Mouse (Mus musculus) CH12.LX (cell line): ENCODE results near the gene Pcdh17. TPM values are rescaled to one million over a fixed set of nuclear protein-coding genes. Genes with fewer than 3 reads are reported as not detected.

ENCODE experiments used
- DNase-seq: peaks from one replicate; pipeline ENCODE4 v3.0.0-alpha.2; 2013; ENCODE audit errors: extremely low read depth
- H3K27ac ChIP-seq: 2 replicates; pipeline ENCODE4 v1.5.1; 2012; ENCODE audit warnings: low read depth, mild to moderate bottlenecking, control low read depth, moderate library complexity; ENCODE audit not compliant: insufficient read depth
- H3K27me3 ChIP-seq: replicated peaks from 2 replicates; pipeline ENCODE3; 2012; ENCODE audit warnings: inconsistent platforms
- H3K36me3 ChIP-seq, 2 experiments: replicated peaks in 1 of 2; 2 replicates each; pipeline versions ENCODE3 to v1.6.1; 2012; ENCODE audit warnings: inconsistent platforms in 1 of 2, low read length in 1 of 2, mild to moderate bottlenecking in 1 of 2, mixed read lengths in 1 of 2, moderate library complexity in 1 of 2; ENCODE audit not compliant: control insufficient read depth in 1 of 2, insufficient read depth in 1 of 2
- H3K4me1 ChIP-seq, 2 experiments: 2 replicates each; pipeline ENCODE4 v1.6.1; 2012; ENCODE audit warnings: inconsistent platforms in 1 of 2, moderate library complexity in 1 of 2; ENCODE audit not compliant: insufficient read depth in 2 of 2, control insufficient read depth in 1 of 2
- H3K4me2 ChIP-seq: 2 replicates; pipeline ENCODE4 v1.6.1; 2012; ENCODE audit warnings: low read depth, mild to moderate bottlenecking, control low read depth; ENCODE audit not compliant: poor library complexity, insufficient read depth, severe bottlenecking
- H3K4me3 ChIP-seq, 3 experiments: fragments of 150-350 bp in 1 of 3; sonication (generic) in 1 of 3; replicated peaks in 1 of 3; 2 replicates each; pipeline versions ENCODE3 to v1.5.1; 2011 to 2012; ENCODE audit warnings: low read depth in 2 of 3, low read length in 2 of 3, mild to moderate bottlenecking in 2 of 3, moderate library complexity in 2 of 3, control low read depth in 1 of 3, improper control_type of control experiment in 1 of 3, inconsistent platforms in 1 of 3, mixed read lengths in 1 of 3; ENCODE audit not compliant: poor library complexity in 1 of 3
- H3K79me2 ChIP-seq: replicated peaks from 2 replicates; pipeline ENCODE4 v1.6.1; 2012; ENCODE audit warnings: mild to moderate bottlenecking, moderate library complexity; ENCODE audit not compliant: control insufficient read depth, poor library complexity, insufficient read depth, severe bottlenecking; ENCODE audit errors: extremely low read depth
- H3K9ac ChIP-seq: 2 replicates; pipeline ENCODE4 v1.6.1; 2012; ENCODE audit warnings: low read depth, mild to moderate bottlenecking, control low read depth, moderate library complexity; ENCODE audit not compliant: insufficient read depth
- H3K9me3 ChIP-seq: replicated peaks from 2 replicates; pipeline ENCODE3; 2012; ENCODE audit warnings: low read length, inconsistent platforms, mixed read lengths
- BHLHE40 ChIP-seq: IDR thresholded peaks from 2 replicates; pipeline ENCODE4 v1.6.1; 2011; ENCODE audit warnings: mild to moderate bottlenecking, low read depth, low read length, improper control_type of control experiment
- CTCF ChIP-seq, 2 experiments: IDR thresholded peaks in 1 of 2; conservative IDR thresholded peaks in 1 of 2; 2 replicates each; pipeline ENCODE4 v1.5.1; 2011 to 2012; ENCODE audit warnings: low read depth in 2 of 2, low read length in 2 of 2, improper control_type of control experiment in 1 of 2, inconsistent platforms in 1 of 2, mild to moderate bottlenecking in 1 of 2, moderate library complexity in 1 of 2
- E2F4 ChIP-seq: IDR thresholded peaks from 2 replicates; pipeline ENCODE4 v1.6.1; 2011; ENCODE audit warnings: low read depth, low read length, improper control_type of control experiment; ENCODE audit not compliant: insufficient replicate concordance
- EP300 ChIP-seq: IDR thresholded peaks from 2 replicates; pipeline ENCODE4 v1.6.1; 2011; ENCODE audit warnings: low read length, improper control_type of control experiment
- ETS1 ChIP-seq: conservative IDR thresholded peaks from 2 replicates; pipeline ENCODE4 v1.6.1; 2012; ENCODE audit warnings: low read depth, mild to moderate bottlenecking, inconsistent platforms, low read length, improper control_type of control experiment, moderate library complexity
- GABPA ChIP-seq: IDR thresholded peaks from 2 replicates; pipeline ENCODE4 v1.6.1; 2012; ENCODE audit warnings: low read depth, low read length, improper control_type of control experiment, inconsistent platforms; ENCODE audit not compliant: insufficient replicate concordance
- HCFC1 ChIP-seq: IDR thresholded peaks from 2 replicates; pipeline ENCODE4 v1.6.1; 2012; ENCODE audit warnings: low read depth, mild to moderate bottlenecking, inconsistent platforms, low read length, improper control_type of control experiment
- IRF4 ChIP-seq: IDR thresholded peaks from 2 replicates; pipeline ENCODE4 v1.6.1; 2014; ENCODE audit warnings: low read depth, mild to moderate bottlenecking, inconsistent platforms, low read length, improper control_type of control experiment
- JUN ChIP-seq: IDR thresholded peaks from 2 replicates; pipeline ENCODE4 v1.6.1; 2011; ENCODE audit warnings: low read depth, mild to moderate bottlenecking, low read length, improper control_type of control experiment, moderate library complexity; ENCODE audit not compliant: insufficient read depth
- JUND ChIP-seq: conservative IDR thresholded peaks from 2 replicates; pipeline ENCODE4 v1.6.1; 2011; ENCODE audit warnings: low read depth, low read length, improper control_type of control experiment
- KAT2A ChIP-seq: IDR thresholded peaks from 2 replicates; pipeline ENCODE4 v1.6.1; 2012; ENCODE audit warnings: low read length, improper control_type of control experiment, inconsistent platforms; ENCODE audit not compliant: insufficient replicate concordance
- MAFK ChIP-seq: IDR thresholded peaks from 2 replicates; pipeline ENCODE4 v1.6.1; 2011; ENCODE audit warnings: low read length, improper control_type of control experiment; ENCODE audit not compliant: insufficient replicate concordance
- MAZ ChIP-seq: IDR thresholded peaks from 2 replicates; pipeline ENCODE4 v1.6.1; 2012; ENCODE audit warnings: low read depth, mild to moderate bottlenecking, inconsistent platforms, low read length, improper control_type of control experiment, moderate library complexity
- MEF2A ChIP-seq: IDR thresholded peaks from 2 replicates; pipeline ENCODE4 v1.6.1; 2014; ENCODE audit warnings: low read depth, mild to moderate bottlenecking, inconsistent platforms, low read length, improper control_type of control experiment, borderline replicate concordance
- MXI1 ChIP-seq: IDR thresholded peaks from 2 replicates; pipeline ENCODE4 v1.6.1; 2011; ENCODE audit warnings: mild to moderate bottlenecking, low read depth, low read length, improper control_type of control experiment
- MYC ChIP-seq: IDR thresholded peaks from 2 replicates; pipeline ENCODE4 v1.6.1; 2011; ENCODE audit warnings: low read depth, mild to moderate bottlenecking, improper control_type of control experiment, low read length
- NRF1 ChIP-seq: IDR thresholded peaks from 2 replicates; pipeline ENCODE4 v1.6.1; 2014; ENCODE audit warnings: low read depth, mild to moderate bottlenecking, inconsistent platforms, low read length, improper control_type of control experiment, moderate library complexity
- POLR2AphosphoS2 ChIP-seq: IDR thresholded peaks from 2 replicates; pipeline ENCODE4 v1.6.1; 2011; ENCODE audit warnings: low read depth, low read length, improper control_type of control experiment
- RAD21 ChIP-seq: IDR thresholded peaks from 2 replicates; pipeline ENCODE4 v1.6.1; 2011; ENCODE audit warnings: low read depth, mild to moderate bottlenecking, low read length, improper control_type of control experiment, moderate library complexity
- SIN3A ChIP-seq: IDR thresholded peaks from 2 replicates; pipeline ENCODE4 v1.6.1; 2012; ENCODE audit warnings: low read length, improper control_type of control experiment, inconsistent platforms
- TBP ChIP-seq: conservative IDR thresholded peaks from 2 replicates; pipeline ENCODE4 v1.6.1; 2011; ENCODE audit warnings: low read depth, low read length, improper control_type of control experiment
- TCF12 ChIP-seq: IDR thresholded peaks from 2 replicates; pipeline ENCODE4 v1.6.1; 2014; ENCODE audit warnings: low read depth, mild to moderate bottlenecking, inconsistent platforms, low read length, improper control_type of control experiment
- USF2 ChIP-seq: conservative IDR thresholded peaks from 2 replicates; pipeline ENCODE4 v1.6.1; 2011; ENCODE audit warnings: low read depth, low read length, improper control_type of control experiment
- ZC3H11A ChIP-seq: IDR thresholded peaks from 2 replicates; pipeline ENCODE4 v1.6.1; 2012; ENCODE audit warnings: low read depth, mild to moderate bottlenecking, inconsistent platforms, low read length, improper control_type of control experiment
- ZKSCAN1 ChIP-seq: IDR thresholded peaks from 2 replicates; pipeline ENCODE4 v1.6.1; 2012; ENCODE audit warnings: low read depth, inconsistent platforms, low read length, improper control_type of control experiment, borderline replicate concordance
- ZMIZ1 ChIP-seq: IDR thresholded peaks from 2 replicates; pipeline ENCODE4 v1.6.1; 2012; ENCODE audit warnings: low read depth, mild to moderate bottlenecking, inconsistent platforms, low read length, improper control_type of control experiment
- ZNF384 ChIP-seq: IDR thresholded peaks from 2 replicates; pipeline ENCODE4 v1.6.1; 2012; ENCODE audit warnings: low read depth, low read length, improper control_type of control experiment, inconsistent platforms
- dilution Hi-C: fragments of 300-500 bp; cut with MboI; formaldehyde crosslinking; loops from 2 replicates; pipeline ENCODE4 v1.14.3; 2020; ENCODE audit warnings: low sequenced_read_pairs; ENCODE audit not compliant: extremely low pct_unique_long_range_greater_than_20kb, extremely low pct_ligation_motif_present
- in situ Hi-C: fragments of 300-500 bp; cut with MboI; formaldehyde crosslinking; loops from 3 replicates; pipeline ENCODE4 v1.14.3; 2019; ENCODE audit warnings: low sequenced_read_pairs, low pct_ligation_motif_present, low pct_unique_long_range_greater_than_20kb, mixed read lengths
- polyA plus RNA-seq: library from polyadenylated mRNA; unstranded; fragments of >175 nt; gene quantifications from 2 replicates; pipeline ENCODE4 v1.2.1, GENCODE M21; 2012; ENCODE audit warnings: low read depth; ENCODE audit not compliant: insufficient read length
- total RNA-seq, 2 experiments: library from RNA; depleted of rRNA; stranded (reverse); fragments of 300-350 nt in 1 of 2; fragments of >200 nt in 1 of 2; gene quantifications; 2 replicates each; pipeline ENCODE4 v1.2.3; 2012 to 2014

Gene Pcdh17
- total and polyA plus RNA-seq, 3 experiments, result 0.19 to 0.85 (median 0.41) TPM

GRCm38 (mm10) chr14:84476336-84476735 is 33.0 kb downstream of the Pcdh17 start:
- in situ Hi-C loops, result no loop called here
- DNase-seq, result no peak
- TF ChIP-seq TCF12, result no peak
- no peak for TF ChIP-seq ZC3H11A
- no peak for TF ChIP-seq ZNF384
- TF ChIP-seq BHLHE40, result no peak
- TF ChIP-seq JUND, result no peak
- TF ChIP-seq ZMIZ1, result no peak
- no peak for TF ChIP-seq JUN
- no peak for TF ChIP-seq NRF1
- no peak for TF ChIP-seq MYC
- no peak for TF ChIP-seq ETS1
- TF ChIP-seq EP300, result no peak
- no peak for TF ChIP-seq GABPA
- no peak for TF ChIP-seq RAD21
- TF ChIP-seq MAZ, result no peak
- TF ChIP-seq, all 38 proteins: peak for 0
- Histone ChIP-seq H3K27me3 (no peaks in the 10 kb centered on the region), H3K79me2 (no peaks in the 10 kb centered on the region), H3K4me2 (no peak overlapping the region), H3K4me3 (no peak overlapping the region), H3K9ac (no peak overlapping the region), H3K9me3 (peaks cover 3% of the 10 kb centered on the region), H3K27ac (no peak overlapping the region), H3K36me3 (no peaks in the 10 kb centered on the region), H3K4me1 (peaks cover 0 to 4% of the 10 kb centered on the region in 2 experiments; a peak in 1 of 4 replicates)
- dilution Hi-C loops, result no loop called here

GRCm38 (mm10) chr14:84476906-84477305 is 33.5 kb downstream of the Pcdh17 start:
- dilution Hi-C loops (no loop called here), in situ Hi-C loops (no loop called here)
- no peak overlapping the region for H3K4me2 ChIP-seq
- H3K27ac ChIP-seq, result no peak overlapping the region
- no peak overlapping the region for H3K9ac ChIP-seq
- TF ChIP-seq MEF2A (no peak), TCF12 (no peak), CTCF (conservative IDR thresholded peaks at IDR 0.05 in 1 of 2, IDR thresholded peaks at IDR 0.05 in 1 of 2; ENCODE audit: low read depth in 2 of 2, low read length in 2 of 2) (no peak), ZKSCAN1 (no peak), HCFC1 (no peak), E2F4 (no peak), RAD21 (no peak), SIN3A (no peak), MXI1 (no peak), MAZ (no peak), USF2 (no peak), MAFK (no peak), NRF1 (no peak), TBP (no peak), KAT2A (no peak), POLR2AphosphoS2 (no peak), IRF4 (no peak), ZC3H11A (no peak)
- H3K27me3 ChIP-seq, result no peaks in the 10 kb centered on the region
- H3K4me1 ChIP-seq, result peaks cover 0 to 4% of the 10 kb centered on the region in 2 experiments; a peak in 1 of 4 replicates
- no peaks in the 10 kb centered on the region for H3K79me2 ChIP-seq
- no peak for DNase-seq
- peaks cover 3% of the 10 kb centered on the region for H3K9me3 ChIP-seq
- H3K36me3 ChIP-seq, result no peaks in the 10 kb centered on the region
- H3K4me3 ChIP-seq, result no peak overlapping the region
